Mouse (Mus musculus) CH12.LX (cell line): ENCODE results near the gene Dusp6.

Experiments used
- CTCF ChIP-seq, 2 experiments: IDR thresholded peaks in 1 of 2; conservative IDR thresholded peaks in 1 of 2; 2 replicates each; pipeline ENCODE4 v1.5.1; 2011 to 2012; ENCODE audit warnings: low read depth in 2 of 2, low read length in 2 of 2, improper control_type of control experiment in 1 of 2, inconsistent platforms in 1 of 2, mild to moderate bottlenecking in 1 of 2, moderate library complexity in 1 of 2
- ELF1 ChIP-seq: IDR thresholded peaks from 2 replicates; pipeline ENCODE4 v1.6.1; 2014; ENCODE audit warnings: low read depth, mild to moderate bottlenecking, inconsistent platforms, low read length, improper control_type of control experiment
- EP300 ChIP-seq: IDR thresholded peaks from 2 replicates; pipeline ENCODE4 v1.6.1; 2011; ENCODE audit warnings: low read length, improper control_type of control experiment
- MXI1 ChIP-seq: IDR thresholded peaks from 2 replicates; pipeline ENCODE4 v1.6.1; 2011; ENCODE audit warnings: mild to moderate bottlenecking, low read depth, low read length, improper control_type of control experiment
- NRF1 ChIP-seq: IDR thresholded peaks from 2 replicates; pipeline ENCODE4 v1.6.1; 2014; ENCODE audit warnings: low read depth, mild to moderate bottlenecking, inconsistent platforms, low read length, improper control_type of control experiment, moderate library complexity
- POLR2A ChIP-seq: IDR thresholded peaks from 2 replicates; pipeline ENCODE4 v1.6.1; 2011; ENCODE audit warnings: low read depth, mild to moderate bottlenecking, improper control_type of control experiment, low read length
- POLR2AphosphoS2 ChIP-seq: IDR thresholded peaks from 2 replicates; pipeline ENCODE4 v1.6.1; 2011; ENCODE audit warnings: low read depth, low read length, improper control_type of control experiment
- SIN3A ChIP-seq: IDR thresholded peaks from 2 replicates; pipeline ENCODE4 v1.6.1; 2012; ENCODE audit warnings: low read length, improper control_type of control experiment, inconsistent platforms
- SMC3 ChIP-seq: IDR thresholded peaks from 2 replicates; pipeline ENCODE4 v1.6.1; 2011; ENCODE audit warnings: low read depth, low read length, improper control_type of control experiment

GRCm38 (mm10) chr10:99257531-99257930 lies 5.5 kb upstream of the Dusp6 start:
- TF ChIP-seq POLR2A (no peak), ELF1 (no peak), SMC3 (no peak), CTCF (conservative IDR thresholded peaks at IDR 0.05 in 1 of 2, IDR thresholded peaks at IDR 0.05 in 1 of 2; ENCODE audit: low read depth in 2 of 2, low read length in 2 of 2) (no peak), POLR2AphosphoS2 (no peak), NRF1 (no peak), EP300 (no peak), MXI1 (no peak), SIN3A (no peak)
